Mouse (Mus musculus): ENCODE results near the gene Ndufa8.

Gene Ndufa8

DNA sequence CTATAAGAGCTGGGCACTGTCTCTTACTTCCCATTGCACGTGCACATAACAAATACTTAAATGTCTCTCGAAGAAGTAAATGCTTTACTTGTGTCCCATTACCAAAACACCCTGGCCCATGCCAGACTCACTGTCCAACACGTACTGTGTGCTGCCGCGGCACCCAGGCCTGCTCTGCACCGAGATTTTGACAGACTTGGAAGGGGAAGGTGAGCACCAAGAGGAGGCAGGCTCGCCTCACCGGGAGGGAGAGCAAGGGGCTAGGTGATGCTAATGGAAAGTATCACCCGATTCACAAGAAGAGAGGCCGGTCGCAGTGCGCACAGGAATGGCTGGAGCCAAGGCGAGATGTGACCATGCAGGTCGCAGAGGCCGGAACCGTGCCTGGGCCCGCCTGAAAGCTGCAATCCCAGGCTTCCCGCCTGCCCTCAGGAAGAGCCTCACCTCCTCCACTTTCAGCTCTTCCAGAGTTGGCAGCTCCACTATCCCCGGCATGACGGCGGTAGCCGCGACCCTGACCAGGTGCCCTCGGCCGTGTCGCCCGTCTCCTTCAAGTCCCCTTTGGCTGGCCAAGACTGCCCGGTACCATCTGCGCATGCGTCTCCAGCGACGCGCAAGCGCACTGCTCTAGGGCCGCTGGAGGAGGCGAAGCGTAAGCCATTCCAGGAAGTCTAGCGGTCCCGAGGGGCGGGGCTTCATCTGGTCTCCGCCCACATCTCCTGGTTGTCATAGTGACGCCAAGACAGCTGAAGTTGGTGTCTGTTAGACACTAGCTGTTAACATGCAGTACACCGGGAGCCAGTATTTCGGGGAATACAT is at the start of gene Ndufa8, which contains the start of gene Morn5:
Gene Ndufa8, minus strand, starts transcription at position 659 of the 819 bp plus-strand sequence.
Gene Morn5, plus strand, starts transcription at position 711 of the 819 bp plus-strand sequence.
- peak; percentile 87 for DNase-seq (ENCODE audit: extremely low read depth, low read depth)

DNA sequence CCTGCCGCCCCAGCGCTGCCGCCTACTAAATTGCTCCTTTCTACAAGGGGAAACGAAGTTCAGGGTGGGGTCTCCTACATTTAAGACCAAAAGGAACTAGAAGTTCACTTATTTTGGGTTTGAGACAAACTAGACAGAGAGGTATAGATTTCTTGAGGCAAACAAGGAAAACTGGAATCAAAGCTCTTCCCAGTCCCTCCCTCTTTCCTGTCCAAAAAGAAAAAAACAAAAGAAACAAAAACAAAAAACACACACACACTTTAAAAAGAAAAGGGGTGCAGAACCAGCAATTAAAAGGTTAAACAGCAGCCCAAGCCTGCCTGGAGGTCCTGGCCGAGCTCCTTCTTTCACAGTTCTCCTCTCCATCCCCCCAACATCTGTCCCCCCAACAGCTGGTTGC is 48.8 kb upstream of the Ndufa8 start:
- DNase-seq (ENCODE audit: extremely low read depth, low read depth): no peak

DNA sequence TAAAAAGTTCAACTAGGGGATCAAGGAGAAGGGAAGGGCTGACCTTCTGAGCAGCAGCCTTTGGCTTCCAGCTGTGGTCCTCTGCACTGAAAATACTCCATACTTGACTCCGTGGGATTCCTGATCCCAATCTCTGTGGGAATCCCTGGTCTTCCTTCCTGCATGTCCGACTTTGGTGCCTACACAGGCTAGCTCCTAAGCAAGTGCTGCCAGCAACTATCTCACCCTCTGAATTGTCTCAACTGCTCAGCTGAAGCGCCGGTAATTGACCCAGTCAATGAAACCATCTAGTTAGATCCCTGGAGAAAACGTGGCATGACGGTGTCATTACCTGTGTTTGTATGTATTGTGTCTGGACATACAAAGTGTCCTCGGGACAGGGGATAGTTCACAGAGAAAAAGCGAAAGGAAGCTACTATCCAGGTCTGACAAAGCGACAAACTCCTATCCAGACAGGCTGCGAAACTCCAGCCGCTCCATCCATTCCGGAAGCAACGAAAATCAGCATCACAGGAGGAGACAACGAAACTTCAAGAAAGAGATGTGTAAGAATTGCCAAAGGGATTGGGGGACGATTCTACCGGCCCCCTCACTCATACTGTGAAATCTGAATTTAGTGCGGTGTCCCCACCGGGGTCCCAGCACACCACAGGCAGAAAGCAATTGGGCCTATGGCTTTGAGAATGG is 48.1 kb upstream of the Ndufa8 start:
- DNase-seq (ENCODE audit: extremely low read depth, low read depth): no peak

- peak; percentile 36 for DNase-seq (ENCODE audit: extremely low read depth, low read depth)
Measured at GRCm38 (mm10) chr2:36093914-36094475, 44.8 kb upstream of the Ndufa8 start.

- DNase-seq (ENCODE audit: extremely low read depth, low read depth): no peak
Measured at GRCm38 (mm10) chr2:36093301-36093700, 44.1 kb upstream of the Ndufa8 start.

DNA sequence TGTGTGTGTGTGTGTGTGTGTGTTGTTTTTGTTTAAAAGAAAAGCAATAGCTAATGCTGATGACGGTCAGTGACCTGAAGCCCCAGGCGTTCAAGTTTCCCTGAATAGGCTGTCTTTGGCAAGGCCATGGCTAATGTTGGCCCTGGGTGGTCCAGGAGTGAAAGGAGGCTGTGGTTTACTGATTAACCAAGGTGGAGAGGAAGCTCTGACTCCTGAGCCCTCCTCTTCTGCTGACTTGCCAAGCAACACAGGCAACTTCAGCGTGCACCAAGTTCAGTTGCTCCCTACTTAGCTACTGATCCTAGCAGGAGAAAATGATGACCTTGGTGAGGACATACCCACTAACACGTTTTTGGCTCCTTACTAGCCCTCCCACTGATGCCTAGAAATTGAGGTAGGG is 43.5 kb upstream of the Ndufa8 start:
- peak; percentile 37 for DNase-seq (ENCODE audit: extremely low read depth, low read depth)

DNA sequence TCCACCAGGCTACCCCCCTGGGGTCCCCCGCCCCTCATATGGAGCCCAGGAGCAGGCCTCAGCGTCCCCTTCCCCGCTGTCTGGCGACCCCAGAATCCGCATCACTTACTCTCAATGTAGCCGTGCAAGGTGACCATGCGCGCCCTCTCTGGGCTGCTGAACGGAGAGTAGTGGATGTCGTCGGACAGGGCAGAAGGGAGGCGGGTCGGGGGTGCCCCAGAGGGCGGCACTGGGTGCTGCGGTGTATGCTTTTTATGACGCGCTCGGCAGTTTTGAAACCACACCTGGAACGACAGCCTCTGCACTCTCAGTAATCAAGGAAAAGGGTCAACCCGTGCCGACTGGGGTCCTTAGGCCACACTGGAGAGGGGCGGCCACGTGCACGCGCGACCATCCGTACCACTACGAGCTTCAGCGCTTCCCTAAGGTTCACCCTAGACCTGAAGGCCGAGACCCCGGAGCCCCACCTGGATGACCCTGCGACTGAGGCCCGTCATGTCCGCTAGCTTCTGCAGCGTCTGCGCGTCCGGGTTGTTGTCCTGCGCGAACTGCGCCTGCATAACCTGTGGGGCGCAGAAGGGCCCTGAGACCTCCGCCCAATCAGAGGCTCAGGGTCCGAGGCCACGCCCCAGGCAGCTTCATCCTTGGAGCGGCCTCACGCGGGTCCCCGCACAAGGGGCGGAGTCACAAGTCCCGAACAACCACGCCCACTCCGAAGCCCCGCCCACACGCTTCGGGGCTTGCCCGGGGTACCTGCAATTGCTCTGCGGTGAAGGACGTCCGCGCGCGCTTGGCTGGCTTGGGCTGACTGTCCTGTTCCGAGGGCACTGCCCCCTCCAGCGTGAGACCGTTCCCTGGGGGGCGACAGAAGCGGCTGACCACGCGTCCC is 41.9 kb upstream of the Ndufa8 start:
- peak; percentile 77 for DNase-seq (ENCODE audit: extremely low read depth, low read depth)

DNA sequence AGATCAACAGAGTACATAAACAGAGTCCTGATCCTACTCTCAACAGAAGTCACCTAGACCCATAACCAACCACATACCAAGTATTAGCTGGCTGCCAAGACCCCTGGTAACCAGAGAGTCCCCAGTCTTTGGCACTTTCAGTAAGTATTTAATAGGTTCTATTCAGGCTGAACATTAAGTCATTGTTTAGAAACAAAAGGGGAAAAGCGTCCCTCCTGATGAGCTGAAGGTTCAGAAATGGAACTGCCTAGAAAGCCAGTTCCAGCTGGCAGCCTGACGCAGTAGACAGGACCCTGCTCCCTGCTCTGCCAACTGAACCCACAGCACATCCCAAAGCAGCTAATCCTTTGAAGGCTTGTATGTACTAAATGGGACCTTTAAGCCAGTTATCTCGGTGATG is 40.0 kb upstream of the Ndufa8 start:
- DNase-seq (ENCODE audit: extremely low read depth, low read depth): no peak

- no peak for DNase-seq (ENCODE audit: extremely low read depth, low read depth)
Measured at GRCm38 (mm10) chr2:36085041-36085440, 35.8 kb upstream of the Ndufa8 start.

DNA sequence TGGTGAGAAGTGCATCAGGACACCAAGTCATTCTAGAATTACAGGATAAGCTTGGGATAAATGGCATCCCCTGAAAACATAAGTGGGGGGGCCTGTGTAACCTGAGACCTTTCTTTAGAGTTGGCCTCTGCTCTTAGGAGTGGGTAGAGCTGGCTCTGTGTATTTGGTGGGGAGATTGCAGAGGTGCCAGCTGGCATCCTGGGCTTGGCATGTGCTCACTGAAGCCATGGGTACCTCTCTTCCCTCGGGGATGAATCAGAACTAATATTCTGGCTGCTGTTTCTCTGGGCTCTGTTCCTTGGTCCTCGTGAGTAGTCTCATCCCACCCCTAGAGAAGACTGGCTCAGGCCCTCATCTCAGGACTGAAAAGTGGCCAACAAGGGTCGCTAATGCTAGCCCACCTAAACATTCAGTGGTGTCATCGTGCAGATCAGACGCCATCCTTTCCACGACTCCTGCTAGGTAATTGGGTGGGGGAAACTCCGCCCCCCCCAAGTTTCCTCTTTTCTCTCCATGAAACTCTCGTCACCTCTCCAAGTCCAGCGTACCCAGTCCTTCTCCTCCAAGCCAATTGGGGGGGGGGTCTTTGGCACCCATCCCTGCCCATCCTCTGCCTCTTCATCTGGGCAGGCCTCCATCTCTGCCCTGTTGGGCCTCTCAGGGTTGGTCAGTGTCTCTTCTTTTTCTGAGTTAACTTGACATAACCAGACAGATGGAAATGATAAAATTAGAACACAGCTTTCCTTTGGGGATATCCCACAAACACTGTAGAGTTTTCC is 33.8 kb upstream of the Ndufa8 start:
- no peak for DNase-seq (ENCODE audit: extremely low read depth, low read depth)

- no peak for DNase-seq (ENCODE audit: extremely low read depth, low read depth)
Measured at GRCm38 (mm10) chr2:36081446-36081845, 32.2 kb upstream of the Ndufa8 start.

GRCm38 (mm10) chr2:36077160-36077761 is 28.1 kb upstream of the Ndufa8 start:
- DNase-seq (ENCODE audit: extremely low read depth, low read depth): no peak

DNA sequence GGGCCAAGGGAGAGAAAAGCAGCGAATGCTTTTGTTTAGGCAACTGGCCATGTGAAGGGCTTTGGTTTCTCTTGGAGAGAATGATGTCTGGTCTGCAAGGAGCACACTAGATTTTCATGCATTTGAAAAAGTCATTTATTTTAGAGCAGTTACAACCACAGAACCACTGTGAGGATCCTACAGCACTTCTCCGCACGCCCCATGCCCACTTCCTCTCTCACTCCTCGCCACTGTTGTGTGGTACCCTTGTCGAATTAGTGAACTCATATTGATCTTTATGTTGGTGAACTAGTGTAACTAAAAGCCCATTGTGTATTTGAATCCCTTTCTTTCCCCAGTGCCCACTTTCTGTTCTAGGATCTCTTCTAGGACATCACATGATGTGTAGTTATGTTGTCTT is 26.0 kb upstream of the Ndufa8 start:
- DNase-seq (ENCODE audit: extremely low read depth, low read depth): no peak

GRCm38 (mm10) chr2:36073781-36074180 is 24.6 kb upstream of the Ndufa8 start:
- no peak for DNase-seq (ENCODE audit: extremely low read depth, low read depth)

DNA sequence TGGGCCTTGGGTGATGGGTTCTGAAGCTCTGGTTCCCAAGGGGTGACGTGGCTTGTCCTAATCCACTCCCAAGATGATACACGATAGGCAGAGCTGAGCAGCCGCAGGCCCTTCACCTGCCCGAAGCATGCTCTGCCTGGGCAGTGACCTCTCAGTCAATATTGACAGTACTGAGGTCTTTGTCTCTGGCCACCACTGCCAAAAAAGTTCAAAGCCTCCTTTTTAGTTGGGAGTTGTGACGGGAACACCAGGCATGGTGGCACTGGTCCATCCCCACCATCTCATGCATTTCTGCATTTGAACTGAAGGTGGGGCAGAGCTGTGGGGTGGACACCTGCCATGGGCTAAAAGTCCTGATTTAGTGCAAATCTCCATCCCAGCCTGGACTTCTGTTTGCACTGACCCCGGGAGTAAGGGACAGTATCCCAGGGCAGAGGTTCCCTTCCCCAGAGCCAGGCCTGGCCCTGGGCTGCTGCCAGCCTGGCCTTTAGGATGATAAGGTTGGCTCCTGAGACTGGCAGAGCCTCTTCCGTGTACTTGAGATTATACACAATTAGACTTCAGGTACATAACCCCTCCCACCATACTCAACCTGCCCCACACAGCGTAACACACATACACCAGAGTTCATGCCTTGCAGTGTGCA is 22.6 kb upstream of the Ndufa8 start:
- no peak for DNase-seq (ENCODE audit: extremely low read depth, low read depth)

DNA sequence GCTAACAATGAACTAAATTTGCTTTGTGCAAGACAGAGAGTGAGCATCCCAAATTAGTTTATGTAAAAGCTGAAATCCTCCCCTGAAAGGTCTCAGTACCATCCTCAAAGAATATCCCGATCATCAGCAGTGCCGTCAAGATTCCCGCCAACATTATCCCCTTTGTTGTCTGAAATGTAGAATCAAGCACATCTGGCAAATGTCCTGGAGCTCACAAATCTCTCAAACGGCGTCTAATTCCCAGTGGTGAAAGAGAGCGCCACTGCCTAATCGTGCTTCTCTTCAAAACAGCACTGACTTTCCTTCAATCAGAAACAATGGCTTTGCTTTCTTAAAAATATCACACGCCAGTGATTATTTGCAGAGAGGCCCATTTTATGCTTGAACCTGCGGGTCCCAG is 17.9 kb upstream of the Ndufa8 start:
- no peak for DNase-seq (ENCODE audit: extremely low read depth, low read depth)

- DNase-seq (ENCODE audit: extremely low read depth, low read depth): no peak
Measured at GRCm38 (mm10) chr2:36061409-36061808, 12.2 kb upstream of the Ndufa8 start.

DNA sequence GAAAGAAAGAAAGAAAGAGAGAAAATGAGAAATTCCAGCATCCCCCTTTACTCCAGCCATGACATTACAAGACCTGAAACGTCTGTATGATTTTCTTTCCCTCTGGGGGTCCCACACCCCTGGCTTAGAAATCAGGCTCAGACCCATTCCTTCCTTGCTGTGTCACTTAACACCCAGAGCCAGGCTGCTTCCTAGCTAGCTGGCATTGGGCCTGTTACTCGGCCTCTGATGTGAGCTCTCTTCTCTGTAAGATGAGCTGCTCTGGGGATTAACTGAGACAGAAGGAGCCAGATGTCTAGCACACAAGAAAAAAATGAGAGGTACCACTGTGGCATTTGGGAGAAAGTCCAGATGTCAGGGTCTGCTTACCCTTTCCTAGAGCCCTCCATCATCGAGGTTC is 7.0 kb upstream of the Ndufa8 start:
- DNase-seq (ENCODE audit: extremely low read depth, low read depth): no peak

DNA sequence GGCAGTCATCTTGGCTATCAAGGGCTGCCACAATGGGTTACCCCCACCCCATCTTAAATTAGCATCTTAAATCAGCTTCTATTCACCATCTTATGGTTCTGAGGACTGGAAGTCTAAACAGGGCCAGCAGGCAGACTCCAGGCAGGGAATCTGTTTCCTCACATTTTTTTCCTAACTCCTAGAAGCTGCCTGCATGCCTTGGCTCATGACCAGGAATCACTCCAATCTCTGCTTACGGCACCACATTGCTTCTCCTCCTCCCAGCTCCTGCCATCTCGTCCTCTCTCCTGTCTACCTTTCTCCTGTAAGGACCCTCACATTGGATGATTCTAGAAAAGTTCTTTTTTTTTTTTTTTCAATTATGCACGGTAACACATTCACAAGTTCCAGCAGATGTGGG is 4.0 kb upstream of the Ndufa8 start:
- DNase-seq (ENCODE audit: extremely low read depth, low read depth): no peak

DNA sequence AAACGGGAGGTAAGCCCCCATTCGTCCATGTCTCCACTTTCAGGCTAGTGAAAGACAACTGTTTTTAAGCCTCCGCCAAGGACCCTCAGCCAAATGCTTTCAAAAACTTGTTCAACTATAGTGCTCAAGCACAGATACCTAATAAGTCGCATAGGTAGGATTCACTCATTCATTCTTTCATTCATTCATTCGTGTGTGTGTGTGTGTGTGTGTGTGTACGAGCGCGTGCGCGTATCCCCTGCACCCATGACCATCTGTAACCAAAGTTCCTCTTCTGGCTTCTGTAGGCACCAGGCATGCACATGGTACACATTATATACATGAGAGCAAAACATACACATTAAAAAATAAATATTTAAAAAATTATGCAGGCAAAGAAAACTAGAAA is 355 bp upstream of the Ndufa8 start:
- no peak for DNase-seq (ENCODE audit: extremely low read depth, low read depth)
